Mouse (Mus musculus): ENCODE measurements around the gene Erp27.

- no peak for TF ChIP-seq MAX (IDR thresholded peaks at IDR 0.05; ENCODE audit: low read depth)
- TF ChIP-seq POLR2A (IDR thresholded peaks at IDR 0.05; ENCODE audit: insufficient read length, low read depth), result no peak
- TF ChIP-seq E2F4 (IDR thresholded peaks at IDR 0.05; ENCODE audit: insufficient read depth), result no peak
- no peak for TF ChIP-seq POLR2AphosphoS2 (IDR thresholded peaks at IDR 0.05; ENCODE audit: insufficient read length, low read depth)
- no peak for TF ChIP-seq TCF12 (IDR thresholded peaks at IDR 0.05; ENCODE audit: insufficient read depth, poor library complexity, severe bottlenecking)
- TF ChIP-seq TCF3 (IDR thresholded peaks at IDR 0.05; ENCODE audit: insufficient read length, low read depth), result no peak
- TF ChIP-seq CEBPB (IDR thresholded peaks at IDR 0.05; ENCODE audit: insufficient read depth, poor library complexity, severe bottlenecking), result no peak
- TF ChIP-seq USF1 (IDR thresholded peaks at IDR 0.05; ENCODE audit: low read depth), result no peak
These were observed 43.9 kb upstream of the Erp27 start for GRCm38 (mm10) chr6:136965912-136966311.

All from myocyte (in vitro differentiated cells).